Mouse (Mus musculus) embryonic facial prominence, embryonic 14.5 days (tissue): ENCODE data around the gene Egflam. TPM values are rescaled to one million over a fixed set of nuclear protein-coding genes. Genes with fewer than 3 reads are reported as not detected.

Experiments
- ATAC-seq: fragments of 200-750 bp; cut with Nextera tagmentation; 2 replicates; pipeline ENCODE4 v1.8.0; 2017; ENCODE audit warnings: low read depth, moderate number of reproducible peaks, moderate TSS enrichment
- DNase-seq: peaks from one replicate; pipeline ENCODE4 v3.0.0-alpha.2; 2015; ENCODE audit warnings: low spot score
- H3K27ac ChIP-seq: fragments of 300-500 bp; sonication (generic); replicated peaks from 2 replicates; pipeline ENCODE4 v1.5.1; 2014; ENCODE audit warnings: low read depth, mild to moderate bottlenecking, low read length, moderate library complexity
- H3K27me3 ChIP-seq: fragments of 300-500 bp; sonication (generic); replicated peaks from 2 replicates; pipeline ENCODE4 v1.6.1; 2014; ENCODE audit warnings: low read length; ENCODE audit not compliant: control insufficient read depth, insufficient read depth
- H3K36me3 ChIP-seq: fragments of 300-500 bp; sonication (generic); 2 replicates; pipeline ENCODE4 v1.6.1; 2014; ENCODE audit warnings: low read length, mixed read lengths; ENCODE audit not compliant: control insufficient read depth, insufficient read depth
- H3K4me1 ChIP-seq: fragments of 300-500 bp; sonication (generic); 2 replicates; pipeline ENCODE4 v1.6.1; 2014; ENCODE audit warnings: antibody characterized with exemption, low read length; ENCODE audit not compliant: control insufficient read depth, insufficient read depth
- H3K4me2 ChIP-seq: fragments of 300-500 bp; sonication (generic); 2 replicates; pipeline ENCODE4 v1.6.1; 2014; ENCODE audit warnings: low read depth, mild to moderate bottlenecking, low read length, moderate library complexity, mixed read lengths
- H3K4me3 ChIP-seq: fragments of 300-500 bp; sonication (generic); 2 replicates; pipeline ENCODE4 v1.5.1; 2014; ENCODE audit warnings: low read depth, mild to moderate bottlenecking, low read length
- H3K9ac ChIP-seq: fragments of 300-500 bp; sonication (generic); 2 replicates; pipeline ENCODE4 v1.6.1; 2014; ENCODE audit warnings: low read depth, mild to moderate bottlenecking, low read length, moderate library complexity, mixed read lengths
- H3K9me3 ChIP-seq: fragments of 300-500 bp; sonication (generic); 2 replicates; pipeline ENCODE4 v1.6.1; 2016; ENCODE audit warnings: low read length; ENCODE audit not compliant: control insufficient read depth
- WGBS: fragments of 180-500 bp; shearing (Covaris S2); extraction: QIAGEN DNeasy Blood & Tissue Kit; methylation state at CpG from one replicate; pipeline ENCODE4 v1.1.7; 2014; 5-methylcytosine and 5-hydroxymethylcytosine counted together
- polyA plus RNA-seq: library from polyadenylated mRNA; unstranded; fragments of >200 nt; fragmentation: Nextera tagmentation; extraction: Ambion mirVana; gene quantifications from 2 replicates; pipeline ENCODE4 v1.2.1, GENCODE M21; 2014

The Egflam gene
- polyA plus RNA-seq, 1 experiment from 2014 or later = 17.6 TPM

- 43% methylated on average over 9 of the region's 9 CpGs for WGBS
- H3K27ac ChIP-seq = no peak overlapping the region; the same call in 1 of the 2 replicates
- no peaks in the 10 kb centered on the region for H3K27me3 ChIP-seq
- peaks cover 44% of the 10 kb centered on the region for H3K4me1 ChIP-seq
- no peak overlapping the region for H3K4me3 ChIP-seq
- no peak for ATAC-seq
- no peaks in the 10 kb centered on the region for H3K36me3 ChIP-seq
- H3K4me2 ChIP-seq = no peak overlapping the region
- peak; percentile 75 for DNase-seq
- no peak overlapping the region for H3K9ac ChIP-seq
- H3K9me3 ChIP-seq = no peaks in the 10 kb centered on the region
Observed at GRCm38 (mm10) chr15:7203606-7204330, 194.4 kb downstream of the Egflam start.

DNA sequence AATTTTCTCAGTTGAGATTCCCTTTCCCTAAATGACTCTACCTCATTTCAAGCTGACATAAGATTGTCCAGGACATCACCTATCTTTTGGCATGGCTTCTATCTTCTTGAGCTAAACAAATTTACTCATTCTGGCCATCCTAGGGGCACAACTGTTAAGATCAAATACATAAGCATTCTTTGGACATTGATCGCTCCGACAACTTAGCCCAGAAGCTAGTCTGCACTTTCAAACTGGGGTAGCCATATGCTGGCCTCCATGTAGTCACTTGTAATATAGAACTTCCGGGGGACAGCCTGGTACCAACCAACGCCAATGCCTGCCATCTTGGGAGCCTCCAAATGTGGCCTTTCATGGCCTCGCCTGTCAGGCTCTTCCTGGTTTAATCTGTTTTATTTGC is 195.2 kb downstream of the Egflam start:
- Histone ChIP-seq H3K9me3 (no peaks in the 10 kb centered on the region), H3K27ac (no peak overlapping the region; the same call in 1 of the 2 replicates), H3K4me1 (peaks cover 48% of the 10 kb centered on the region), H3K9ac (no peak overlapping the region), H3K4me3 (no peak overlapping the region), H3K4me2 (no peak overlapping the region), H3K36me3 (no peaks in the 10 kb centered on the region), H3K27me3 (no peaks in the 10 kb centered on the region)
- ATAC-seq = no peak
- 91% methylated on average over 5 of the region's 5 CpGs for WGBS
- DNase-seq = no peak

GRCm38 (mm10) chr15:7201421-7202380 is 196.5 kb downstream of the Egflam start:
- no peak overlapping the region for H3K9ac ChIP-seq
- H3K27me3 ChIP-seq = no peaks in the 10 kb centered on the region
- no peak overlapping the region for H3K4me2 ChIP-seq
- H3K9me3 ChIP-seq = no peaks in the 10 kb centered on the region
- H3K4me3 ChIP-seq = no peak overlapping the region
- 0 out of 2 replicates have a peak overlapping the region, but pooled peaks have one; percentile 11 for H3K27ac ChIP-seq
- H3K36me3 ChIP-seq = no peaks in the 10 kb centered on the region
- peaks cover 52% of the 10 kb centered on the region for H3K4me1 ChIP-seq
- ATAC-seq = peak; percentile 30; the same call in 1 of the 2 replicates
- 33% methylated on average over 9 of the region's 9 CpGs for WGBS
- peak; percentile 69 for DNase-seq

DNA sequence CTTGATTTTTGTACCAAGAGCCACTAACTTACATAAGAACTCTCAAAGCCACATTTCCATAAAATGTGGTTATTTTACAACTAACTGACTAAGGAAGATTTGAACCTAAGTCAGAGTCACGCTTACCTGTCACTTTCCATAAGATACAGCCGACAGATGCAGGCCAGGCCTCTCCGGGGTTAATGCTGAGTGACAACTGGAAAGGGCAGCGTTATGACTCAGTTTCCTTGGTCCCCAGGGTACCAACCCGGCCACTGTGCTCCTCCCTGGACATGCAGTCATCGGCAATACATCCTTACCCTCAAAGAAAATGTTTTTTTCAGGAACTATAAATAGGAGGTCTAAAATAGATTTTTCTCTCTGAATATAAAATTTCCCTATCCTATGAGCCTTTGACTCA is 197.9 kb downstream of the Egflam start:
- H3K9me3 ChIP-seq = no peaks in the 10 kb centered on the region
- H3K36me3 ChIP-seq = no peaks in the 10 kb centered on the region
- H3K9ac ChIP-seq = no peak overlapping the region
- no peaks in the 10 kb centered on the region for H3K27me3 ChIP-seq
- ATAC-seq (no peak), DNase-seq (no peak)
- H3K4me2 ChIP-seq = no peak overlapping the region
- no peak overlapping the region for H3K4me3 ChIP-seq
- 47% methylated on average over 6 of the region's 6 CpGs for WGBS
- peaks cover 50% of the 10 kb centered on the region for H3K4me1 ChIP-seq
- H3K27ac ChIP-seq = no peak overlapping the region

GRCm38 (mm10) chr15:7198816-7199215 is 199.4 kb downstream of the Egflam start:
- Histone ChIP-seq H3K4me2 (no peak overlapping the region), H3K27ac (no peak overlapping the region), H3K9me3 (no peaks in the 10 kb centered on the region), H3K27me3 (no peaks in the 10 kb centered on the region), H3K9ac (no peak overlapping the region), H3K4me1 (peaks cover 59% of the 10 kb centered on the region), H3K4me3 (no peak overlapping the region), H3K36me3 (no peaks in the 10 kb centered on the region)
- ATAC-seq (peak; percentile 12; the same call in 1 of the 2 replicates), DNase-seq (peak; percentile 45)
- WGBS = 39% methylated on average over 2 of the region's 2 CpGs

GRCm38 (mm10) chr15:7197652-7198445 is 200.3 kb downstream of the Egflam start:
- ATAC-seq (no peak), DNase-seq (peak; percentile 25)
- no peaks in the 10 kb centered on the region for H3K27me3 ChIP-seq
- H3K9me3 ChIP-seq = no peaks in the 10 kb centered on the region
- H3K4me3 ChIP-seq = no peak overlapping the region
- no peak overlapping the region for H3K27ac ChIP-seq
- H3K4me2 ChIP-seq = no peak overlapping the region
- H3K36me3 ChIP-seq = no peaks in the 10 kb centered on the region
- H3K9ac ChIP-seq = no peak overlapping the region
- WGBS = 41% methylated on average over 3 of the region's 3 CpGs
- H3K4me1 ChIP-seq = peaks cover 52% of the 10 kb centered on the region

DNA sequence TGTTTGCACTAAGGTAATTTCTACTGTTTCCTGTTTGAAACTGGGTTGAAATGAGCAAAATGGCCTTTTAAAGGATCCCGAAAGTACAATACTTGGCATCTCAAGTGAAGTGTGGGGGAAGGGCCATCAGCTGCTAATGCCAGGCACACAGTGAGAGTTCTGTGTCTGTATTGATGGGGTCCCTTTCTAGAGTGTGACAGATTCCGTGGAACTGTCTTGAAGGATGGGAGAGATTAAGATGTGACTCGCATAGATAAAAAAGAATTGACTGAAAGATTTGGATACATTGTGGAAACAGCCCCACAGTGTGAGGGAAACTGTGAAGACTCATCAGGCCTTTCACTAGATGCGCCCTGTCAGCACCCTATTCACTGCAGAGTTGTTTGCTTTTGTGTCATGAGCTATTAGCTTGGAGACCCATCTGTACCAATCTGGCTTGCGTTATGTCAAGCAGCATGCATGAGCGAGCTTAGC is 203.4 kb downstream of the Egflam start:
- Histone ChIP-seq H3K9ac (no peak overlapping the region), H3K4me3 (no peak overlapping the region), H3K9me3 (no peaks in the 10 kb centered on the region), H3K4me2 (no peak overlapping the region), H3K36me3 (peaks cover 19% of the 10 kb centered on the region), H3K27me3 (no peaks in the 10 kb centered on the region), H3K4me1 (peaks cover 36% of the 10 kb centered on the region), H3K27ac (peak overlapping the region; percentile 54)
- WGBS = 40% methylated on average over 6 of the region's 6 CpGs
- DNase-seq (peak; percentile 70), ATAC-seq (peak; percentile 47; the same call in 1 of the 2 replicates)
